Mouse (Mus musculus): ENCODE measurements around the gene Rps26. TPM values are rescaled to one million over a fixed set of nuclear protein-coding genes. Genes with fewer than 3 reads are reported as not detected.

Gene Rps26
- polyA plus RNA-seq, 1 experiment, result 1,193 TPM

GRCm38 (mm10) chr10:128588775-128589463 lies 37.6 kb downstream of the Rps26 start:
- no peak for TF ChIP-seq CTCF (IDR thresholded peaks at IDR 0.05; ENCODE audit: control insufficient read depth, insufficient read depth, low read length)
- no peak for TF ChIP-seq POLR2A (IDR thresholded peaks at IDR 0.05; ENCODE audit: borderline replicate concordance, control insufficient read depth, low read depth, low read length)
- H3K4me3 ChIP-seq (replicated peaks; ENCODE audit: control insufficient read depth, low read depth, low read length), result no peak overlapping the region
- WGBS, result 11% methylated on average over 23 of the region's 23 CpGs
- H3K4me1 ChIP-seq (ENCODE audit: control insufficient read depth, insufficient read depth, low read length), result no peaks in the 10 kb centered on the region; the same call in 1 of the 2 replicates
- no peak overlapping the region for H3K27ac ChIP-seq (ENCODE audit: control insufficient read depth, insufficient read depth, low read depth, low read length, poor library complexity)

- H3K4me1 ChIP-seq (ENCODE audit: control insufficient read depth, insufficient read depth, low read length), result no peaks in the 10 kb centered on the region; the same call in 1 of the 2 replicates
- no peak overlapping the region for H3K4me3 ChIP-seq (replicated peaks; ENCODE audit: control insufficient read depth, low read depth, low read length)
- TF ChIP-seq CTCF (IDR thresholded peaks at IDR 0.05; ENCODE audit: control insufficient read depth, insufficient read depth, low read length) (no peak), POLR2A (IDR thresholded peaks at IDR 0.05; ENCODE audit: borderline replicate concordance, control insufficient read depth, low read depth, low read length) (no peak)
- 61% methylated on average over 1 of the region's 1 CpGs for WGBS
- no peak overlapping the region for H3K27ac ChIP-seq (ENCODE audit: control insufficient read depth, insufficient read depth, low read depth, low read length, poor library complexity)
Observed at GRCm38 (mm10) chr10:128588136-128588535, 38.4 kb downstream of the Rps26 start.

- WGBS, result 45% methylated on average over 8 of the region's 8 CpGs
- Histone ChIP-seq H3K4me3 (replicated peaks; ENCODE audit: control insufficient read depth, low read depth, low read length) (no peak overlapping the region), H3K4me1 (ENCODE audit: control insufficient read depth, insufficient read depth, low read length) (no peaks in the 10 kb centered on the region; the same call in 1 of the 2 replicates), H3K27ac (ENCODE audit: control insufficient read depth, insufficient read depth, low read depth, low read length, poor library complexity) (no peak overlapping the region)
- TF ChIP-seq CTCF (IDR thresholded peaks at IDR 0.05; ENCODE audit: control insufficient read depth, insufficient read depth, low read length), result no peak
- no peak for TF ChIP-seq POLR2A (IDR thresholded peaks at IDR 0.05; ENCODE audit: borderline replicate concordance, control insufficient read depth, low read depth, low read length)
Observed at GRCm38 (mm10) chr10:128587697-128588096, 38.9 kb downstream of the Rps26 start.

- Histone ChIP-seq H3K27ac (ENCODE audit: control insufficient read depth, insufficient read depth, low read depth, low read length, poor library complexity) (no peak overlapping the region), H3K4me3 (replicated peaks; ENCODE audit: control insufficient read depth, low read depth, low read length) (no peak overlapping the region), H3K4me1 (ENCODE audit: control insufficient read depth, insufficient read depth, low read length) (no peaks in the 10 kb centered on the region)
- 30% methylated on average over 4 of the region's 4 CpGs for WGBS
- TF ChIP-seq POLR2A (IDR thresholded peaks at IDR 0.05; ENCODE audit: borderline replicate concordance, control insufficient read depth, low read depth, low read length), result no peak
- no peak for TF ChIP-seq CTCF (IDR thresholded peaks at IDR 0.05; ENCODE audit: control insufficient read depth, insufficient read depth, low read length)
Observed at GRCm38 (mm10) chr10:128587120-128587519, 39.4 kb downstream of the Rps26 start.

- H3K4me3 ChIP-seq (replicated peaks; ENCODE audit: control insufficient read depth, low read depth, low read length), result no peak overlapping the region
- no peaks in the 10 kb centered on the region for H3K4me1 ChIP-seq (ENCODE audit: control insufficient read depth, insufficient read depth, low read length)
- 64% methylated on average over 1 of the region's 1 CpGs for WGBS
- H3K27ac ChIP-seq (ENCODE audit: control insufficient read depth, insufficient read depth, low read depth, low read length, poor library complexity), result no peak overlapping the region
- TF ChIP-seq POLR2A (IDR thresholded peaks at IDR 0.05; ENCODE audit: borderline replicate concordance, control insufficient read depth, low read depth, low read length), result no peak
- no peak for TF ChIP-seq CTCF (IDR thresholded peaks at IDR 0.05; ENCODE audit: control insufficient read depth, insufficient read depth, low read length)
Observed at GRCm38 (mm10) chr10:128586546-128586945, 40.0 kb downstream of the Rps26 start.

GRCm38 (mm10) chr10:128584386-128584785 lies 42.2 kb downstream of the Rps26 start:
- WGBS, result 45% methylated on average over 4 of the region's 4 CpGs
- H3K4me1 ChIP-seq (ENCODE audit: control insufficient read depth, insufficient read depth, low read length), result no peaks in the 10 kb centered on the region
- H3K27ac ChIP-seq (ENCODE audit: control insufficient read depth, insufficient read depth, low read depth, low read length, poor library complexity), result no peak overlapping the region
- TF ChIP-seq CTCF (IDR thresholded peaks at IDR 0.05; ENCODE audit: control insufficient read depth, insufficient read depth, low read length), result no peak
- no peak for TF ChIP-seq POLR2A (IDR thresholded peaks at IDR 0.05; ENCODE audit: borderline replicate concordance, control insufficient read depth, low read depth, low read length)
- H3K4me3 ChIP-seq (replicated peaks; ENCODE audit: control insufficient read depth, low read depth, low read length), result no peak overlapping the region

- Histone ChIP-seq H3K4me1 (ENCODE audit: control insufficient read depth, insufficient read depth, low read length) (no peaks in the 10 kb centered on the region), H3K4me3 (replicated peaks; ENCODE audit: control insufficient read depth, low read depth, low read length) (no peak overlapping the region), H3K27ac (ENCODE audit: control insufficient read depth, insufficient read depth, low read depth, low read length, poor library complexity) (no peak overlapping the region)
- TF ChIP-seq POLR2A (IDR thresholded peaks at IDR 0.05; ENCODE audit: borderline replicate concordance, control insufficient read depth, low read depth, low read length) (no peak), CTCF (IDR thresholded peaks at IDR 0.05; ENCODE audit: control insufficient read depth, insufficient read depth, low read length) (no peak)
- WGBS, result 61% methylated on average over 7 of the region's 7 CpGs
Observed at GRCm38 (mm10) chr10:128583644-128584043, 42.9 kb downstream of the Rps26 start.

GRCm38 (mm10) chr10:128579731-128580130 lies 46.8 kb downstream of the Rps26 start:
- 91% methylated on average over 4 of the region's 4 CpGs for WGBS
- Histone ChIP-seq H3K4me3 (replicated peaks; ENCODE audit: control insufficient read depth, low read depth, low read length) (no peak overlapping the region), H3K4me1 (ENCODE audit: control insufficient read depth, insufficient read depth, low read length) (no peaks in the 10 kb centered on the region), H3K27ac (ENCODE audit: control insufficient read depth, insufficient read depth, low read depth, low read length, poor library complexity) (no peak overlapping the region)
- no peak for TF ChIP-seq CTCF (IDR thresholded peaks at IDR 0.05; ENCODE audit: control insufficient read depth, insufficient read depth, low read length)
- TF ChIP-seq POLR2A (IDR thresholded peaks at IDR 0.05; ENCODE audit: borderline replicate concordance, control insufficient read depth, low read depth, low read length), result no peak
